Mouse (Mus musculus) gastrocnemius, postnatal 4 days (tissue): ENCODE results near the gene Gm38431. TPM values are rescaled to one million over a fixed set of nuclear protein-coding genes. Genes with fewer than 3 reads are reported as not detected.

Experiments
- DNase-seq, 2 experiments: peaks; one replicate each; pipeline ENCODE4 v3.0.0; 2021 to 2022; ENCODE audit warnings: low spot score in 2 of 2, mixed read lengths in 2 of 2
- microRNA-seq: library from miRNA; unstranded; fragments of <30 nt; microRNA quantifications from one replicate; pipeline ENCODE4 v1.2.0, GENCODE M21; 2021
- total RNA-seq, 2 experiments: library from RNA; stranded (reverse); gene quantifications; 2 replicates each; pipeline ENCODE4 v1.2.3; 2021

Gm38431 gene
- total RNA-seq, 2 experiments from 2014 or later = 1.3 to 1.7 TPM

- no peak for DNase-seq
Measured at GRCm38 (mm10) chr9:21022288-21022687, 69.5 kb downstream of the Gm38431 start.

- DNase-seq = no peak
Measured at GRCm38 (mm10) chr9:21021363-21021762, 70.4 kb downstream of the Gm38431 start.

GRCm38 (mm10) chr9:21018600-21018999 is 73.2 kb downstream of the Gm38431 start:
- no peak for DNase-seq

Small RNAs within 50 kb of the gene (microRNA-seq; reads per million reads assigned to microRNA genes)
- gene Mir1900 (not detected), gene Mir7082 (not detected)

Other genes with a start within 250 kb of the Gm38431 start
- gene A230050P20Rik, start 223.4 kb downstream of the Gm38431 start, total RNA-seq = 1 to 10 TPM; 8.2 to 9.7 TPM
- gene Angptl6, start 212.3 kb downstream of the Gm38431 start, total RNA-seq = 1 to 10 TPM; 3.9 to 4.5 TPM
- 10 to 100 TPM; 25.0 to 28.7 TPM for gene Ppan, start 203.8 kb downstream of the Gm38431 start, total RNA-seq
- 100 to 1,000 TPM; 146 to 158 TPM for gene Eif3g, start 193.4 kb downstream of the Gm38431 start, total RNA-seq
- 10 to 100 TPM; 44.5 to 46.0 TPM for gene Dnmt1, start 132.1 kb downstream of the Gm38431 start, total RNA-seq
- gene S1pr2, start 115.2 kb downstream of the Gm38431 start, total RNA-seq = 10 to 100 TPM; 19.8 to 20.2 TPM
- 10 to 100 TPM; 42.7 to 49.2 TPM for gene Mrpl4, start 89.3 kb downstream of the Gm38431 start, total RNA-seq
- 1 to 10 TPM; 5.4 to 6.7 TPM for gene Icam1, start 76.0 kb downstream of the Gm38431 start, total RNA-seq
- gene Icam4, start 62.6 kb downstream of the Gm38431 start, total RNA-seq = not detected
- under 1 TPM in 1 of 2 experiments, not detected in 1; 0.08 TPM for gene Icam5, start 59.9 kb downstream of the Gm38431 start, total RNA-seq
- gene Zglp1, start 24.9 kb downstream of the Gm38431 start, total RNA-seq = not detected
- under 1 TPM; 0.29 to 0.59 TPM for gene Gm49373, start 18.9 kb downstream of the Gm38431 start, total RNA-seq
- gene Fdx1l, start 18.4 kb downstream of the Gm38431 start, total RNA-seq = 10 to 100 TPM; 28.6 to 31.6 TPM
- 10 to 100 TPM; 33.0 to 37.3 TPM for gene Raver1, start within 50 bp of the Gm38431 start, total RNA-seq
- 1 to 10 TPM; 9.3 TPM for gene Tyk2, start 39.2 kb upstream of the Gm38431 start, total RNA-seq
- gene Cdc37, start 58.0 kb upstream of the Gm38431 start, total RNA-seq = 100 to 1,000 TPM; 160 to 163 TPM
- 10 to 100 TPM; 11.6 to 13.8 TPM for gene Pde4a, start 73.7 kb upstream of the Gm38431 start, total RNA-seq
- gene Keap1, start 147.4 kb upstream of the Gm38431 start, total RNA-seq = 10 to 100 TPM; 52.2 to 55.0 TPM
- under 1 TPM; 0.26 to 0.32 TPM for gene S1pr5, start 156.4 kb upstream of the Gm38431 start, total RNA-seq
- gene Atg4d, start 173.3 kb upstream of the Gm38431 start, total RNA-seq = 10 to 100 TPM; 28.0 to 30.0 TPM
- gene Kri1, start 196.0 kb upstream of the Gm38431 start, total RNA-seq = 10 to 100 TPM; 18.1 to 21.3 TPM
- 10 to 100 TPM; 20.5 to 24.0 TPM for gene Cdkn2d, start 199.4 kb upstream of the Gm38431 start, total RNA-seq
- gene Ap1m2, start 220.3 kb upstream of the Gm38431 start, total RNA-seq = not detected
- 100 to 1,000 TPM; 139 to 151 TPM for gene Slc44a2, start 228.7 kb upstream of the Gm38431 start, total RNA-seq